ENCODE assay signal across 9 mouse cellular contexts in genomic region chr7:46013266-46014010, GRCm38 (mm10). TPM values are rescaled to one million over a fixed set of nuclear protein-coding genes. Genes with fewer than 3 reads are reported as not detected.
DNase-seq lines count a peak whose midpoint lies in the region; ATAC-seq and TF ChIP-seq lines count a peak whose summit lies in the region.
"Had no signal": no experiment of that assay in that cellular context is flagged by ENCODE, and none has a peak within 500 bp of the region (broad histone marks: within the 10 kb centered on the region; RNA-seq: fewer than 3 reads in every experiment).

No protein-coding gene starts in this region.

- H3K4me3 ChIP-seq in embryonic facial prominence, embryonic 12.5 days, result no peak overlapping the region
- no peak overlapping the region for H3K4me3 ChIP-seq in heart, embryonic 13.5 days
- no peak overlapping the region for H3K4me3 ChIP-seq in left cerebral cortex, adult 2 months
- H3K4me3 ChIP-seq in midbrain, embryonic 13.5 days (replicated peaks), result no peak overlapping the region
- H3K4me3 ChIP-seq: liver, embryonic 13.5 days had no signal

- peaks cover 22% of the 10 kb centered on the region for H3K4me1 ChIP-seq in embryonic facial prominence, embryonic 12.5 days
- peaks cover 12% of the 10 kb centered on the region for H3K4me1 ChIP-seq in heart, embryonic 13.5 days
- peaks cover 13% of the 10 kb centered on the region for H3K4me1 ChIP-seq in midbrain, embryonic 13.5 days (replicated peaks)
- H3K4me1 ChIP-seq: liver, embryonic 13.5 days had no signal

- WGBS in embryonic facial prominence, embryonic 12.5 days, result 14% methylated on average over 9 of the region's 9 CpGs
- WGBS in heart, embryonic 13.5 days, result 20% methylated on average over 9 of the region's 9 CpGs
- WGBS in midbrain, embryonic 13.5 days, result 11% methylated on average over 9 of the region's 9 CpGs

- intact Hi-C loops in left cerebral cortex, adult 2 months (cut with DNase I), result no loop called here

- peak overlapping the region; percentile 80 for H3K27ac ChIP-seq in embryonic facial prominence, embryonic 12.5 days
- 0 out of 2 replicates have a peak overlapping the region, but pooled peaks have one; percentile 8 for H3K27ac ChIP-seq in heart, embryonic 13.5 days (replicated peaks)
- H3K27ac ChIP-seq in left cerebral cortex, adult 2 months, result peak overlapping the region; percentile 58
- peak overlapping the region; percentile 27; the same call in 1 of the 2 replicates for H3K27ac ChIP-seq in midbrain, embryonic 13.5 days
- H3K27ac ChIP-seq: liver, embryonic 13.5 days had no signal

- no peaks in the 10 kb centered on the region for H3K9me3 ChIP-seq in embryonic facial prominence, embryonic 12.5 days
- no peaks in the 10 kb centered on the region for H3K9me3 ChIP-seq in heart, embryonic 13.5 days
- H3K9me3 ChIP-seq in midbrain, embryonic 13.5 days, result no peaks in the 10 kb centered on the region
- H3K9me3 ChIP-seq: liver, embryonic 13.5 days had no signal

- peak; percentile 4 for DNase-seq in ovary, postnatal 10 days (ENCODE audit: low spot score)
- DNase-seq in ovary, adult 18-20 months (ENCODE audit: low spot score), result no peak
- DNase-seq in left cerebral cortex, adult 2 months (ENCODE audit: extremely low spot score in 1 of 2, low spot score in 2 of 2), result peak; percentile 27 to 32
- no peak for DNase-seq in urinary bladder, postnatal 4 days (ENCODE audit: low spot score in 2 of 2)
- DNase-seq in cerebellum, postnatal 25 days, result no peak
- DNase-seq: liver, embryonic 13.5 days had no signal

- no peaks in the 10 kb centered on the region for H3K36me3 ChIP-seq in embryonic facial prominence, embryonic 12.5 days
- H3K36me3 ChIP-seq in heart, embryonic 13.5 days, result no peaks in the 10 kb centered on the region
- H3K36me3 ChIP-seq in midbrain, embryonic 13.5 days, result no peaks in the 10 kb centered on the region
- H3K36me3 ChIP-seq: liver, embryonic 13.5 days had no signal

- H3K27me3 ChIP-seq in embryonic facial prominence, embryonic 12.5 days, result no peaks in the 10 kb centered on the region
- H3K27me3 ChIP-seq in heart, embryonic 13.5 days (replicated peaks), result peaks cover 3% of the 10 kb centered on the region
- no peaks in the 10 kb centered on the region for H3K27me3 ChIP-seq in midbrain, embryonic 13.5 days
- H3K27me3 ChIP-seq: liver, embryonic 13.5 days had no signal

- no peak overlapping the region for H3K9ac ChIP-seq in embryonic facial prominence, embryonic 12.5 days
- no peak overlapping the region for H3K9ac ChIP-seq in heart, embryonic 13.5 days
- no peak overlapping the region; the same call in 1 of the 2 replicates for H3K9ac ChIP-seq in midbrain, embryonic 13.5 days (replicated peaks)
- H3K9ac ChIP-seq: liver, embryonic 13.5 days had no signal

- ATAC-seq in embryonic facial prominence, embryonic 12.5 days (ENCODE audit: insufficient number of reproducible peaks, insufficient read depth, low FRiP score, low TSS enrichment), result peak; percentile 74
- ATAC-seq in heart, embryonic 13.5 days (ENCODE audit: extremely low read depth, insufficient number of reproducible peaks, low FRiP score, low TSS enrichment), result no peak
- ATAC-seq in midbrain, embryonic 13.5 days, result peak; percentile 67

- TF ChIP-seq CTCF in left cerebral cortex, adult 2 months (IDR thresholded peaks at IDR 0.05), result no peak

- H3K4me2 ChIP-seq in embryonic facial prominence, embryonic 12.5 days (replicated peaks), result no peak overlapping the region
- H3K4me2 ChIP-seq in heart, embryonic 13.5 days, result no peak overlapping the region
- no peak overlapping the region for H3K4me2 ChIP-seq in midbrain, embryonic 13.5 days (replicated peaks)
- H3K4me2 ChIP-seq: liver, embryonic 13.5 days had no signal

RNA-seq across cellular contexts. Expression of gene Abcc6, which starts 16.7 kb away (rescaled TPM):
- polyA plus RNA-seq in embryonic facial prominence, embryonic 12.5 days (2016; fragmentation: Nextera tagmentation; extraction: Ambion mirVana), result 0.38 and 0.57 TPM in 2 replicates
- 0.11 and 0.23 TPM in 2 replicates for polyA plus RNA-seq in heart, embryonic 13.5 days (2015; fragmentation: Nextera tagmentation; extraction: Ambion mirVana)
- total RNA-seq in left cerebral cortex, adult 2 months (2021), result 1 to 10 TPM; 1.4 to 2.1 TPM
- 0.26 and 0.41 TPM in 2 replicates for polyA plus RNA-seq in midbrain, embryonic 13.5 days (2015; fragmentation: Nextera tagmentation; extraction: Ambion mirVana)

RNA-seq across cellular contexts. Expression of gene Nomo1, which starts 20.1 kb away (rescaled TPM):
- 28.2 and 29.5 TPM in 2 replicates for polyA plus RNA-seq in embryonic facial prominence, embryonic 12.5 days (2016; fragmentation: Nextera tagmentation; extraction: Ambion mirVana)
- 37.7 and 39.2 TPM in 2 replicates for polyA plus RNA-seq in heart, embryonic 13.5 days (2015; fragmentation: Nextera tagmentation; extraction: Ambion mirVana)
- total RNA-seq in left cerebral cortex, adult 2 months (2021), result 100 to 1,000 TPM; 102 to 105 TPM
- 31.4 and 37.7 TPM in 2 replicates for polyA plus RNA-seq in midbrain, embryonic 13.5 days (2015; fragmentation: Nextera tagmentation; extraction: Ambion mirVana)

Comparison
In these comparisons a context has a peak if more than half of its experiments do, and no peak if none do; other contexts are left out.
1. DNase-seq: peak in ovary, postnatal 10 days (single experiment) and left cerebral cortex, adult 2 months (2 of 2); none in ovary, adult 18-20 months (single experiment), urinary bladder, postnatal 4 days (0 of 2) and cerebellum, postnatal 25 days (0 of 2).
2. H3K27ac ChIP-seq: peak in every context shown above with its lines; median percentile 80 in embryonic facial prominence, embryonic 12.5 days; 58 in left cerebral cortex, adult 2 months; 27 in midbrain, embryonic 13.5 days; 8 in heart, embryonic 13.5 days.